Mouse (Mus musculus): ENCODE data around the gene Rap1a.

DNA sequence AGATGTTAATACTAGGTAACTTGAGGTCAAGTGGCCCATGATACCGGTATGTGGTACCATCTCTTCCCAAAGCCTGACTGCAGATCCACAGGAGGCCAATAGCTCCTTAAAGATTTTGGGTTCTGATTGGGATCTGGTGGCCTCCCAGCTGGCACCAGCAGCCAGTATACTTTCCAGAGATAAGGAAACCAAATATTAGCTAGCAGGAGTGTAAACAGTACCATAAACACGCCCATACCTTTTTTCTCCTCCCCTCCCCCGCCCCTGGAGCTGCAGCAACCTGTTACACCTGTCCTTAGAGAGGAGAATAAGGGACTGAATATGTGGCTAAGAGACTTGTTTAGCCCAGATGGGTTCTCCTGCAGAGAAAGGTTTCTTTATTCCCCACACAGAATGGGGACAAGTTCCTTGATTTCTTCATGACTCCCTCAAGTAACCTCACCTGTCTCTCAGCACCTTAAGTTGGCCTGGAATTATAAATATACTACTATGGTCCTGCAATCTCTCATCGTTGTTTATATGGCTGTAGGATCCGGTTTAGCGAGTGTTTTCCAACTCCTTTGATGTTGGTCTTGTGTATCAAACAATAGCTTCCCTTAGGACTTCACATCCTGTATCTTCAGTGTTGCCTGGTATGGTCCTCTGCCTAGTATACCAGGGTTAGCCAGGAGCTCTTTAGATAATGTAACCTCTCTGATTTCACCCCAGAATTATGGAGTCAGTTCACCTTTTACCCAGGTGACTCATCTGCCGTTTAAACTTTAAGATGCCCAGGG, 45.3 kb upstream of the Rap1a start:
- TF ChIP-seq POLR2A (IDR thresholded peaks at IDR 0.05; ENCODE audit: control insufficient read depth in 1 of 2, insufficient read depth in 1 of 2, low read depth in 1 of 2, low read length in 2 of 2, poor library complexity in 1 of 2) (no peak), CTCF (IDR thresholded peaks at IDR 0.05 in 2 of 3, conservative IDR thresholded peaks at IDR 0.05 in 1 of 3; ENCODE audit: control insufficient read depth in 1 of 3, insufficient read depth in 1 of 3, low read depth in 2 of 3, low read length in 3 of 3, poor library complexity in 1 of 3, severe bottlenecking in 1 of 3) (no peak), RCOR1 (IDR thresholded peaks at IDR 0.05; ENCODE audit: low read depth, low read length) (no peak), ZKSCAN1 (IDR thresholded peaks at IDR 0.05; ENCODE audit: low read depth, low read length) (no peak), SMC3 (IDR thresholded peaks at IDR 0.05; ENCODE audit: low read depth, low read length) (no peak)

All from MEL (cell line).